Mouse (Mus musculus) left cerebral cortex, postnatal 36 days (tissue): ENCODE data around the gene Sh3gl3. TPM values are rescaled to one million over a fixed set of nuclear protein-coding genes. Genes with fewer than 3 reads are reported as not detected.
"Not testable (repeated sequence)": the region's sequence is repeated elsewhere in the genome, so short reads cannot be mapped to it uniquely, and the experiment has no call there.

Source experiments
- DNase-seq, 2 experiments: peaks; one replicate each; pipeline ENCODE4 v3.0.0; 2021 to 2022; ENCODE audit warnings: low spot score in 2 of 2, mixed read lengths in 1 of 2
- intact Hi-C: fragments of 180-260 bp; cut with DNase I; formaldehyde crosslinking; loops from one replicate; pipeline ENCODE4 v1.15.1; 2025
- total RNA-seq, 2 experiments: library from RNA; stranded (reverse); gene quantifications; 2 replicates each; pipeline ENCODE4 v1.2.3; 2021

Sh3gl3 gene
- total RNA-seq, 2 experiments from 2014 or later, result 53.3 to 59.8 TPM

- intact Hi-C loops, result no loop called here
- no peak for DNase-seq
These were observed 60.6 kb downstream of the Sh3gl3 start for GRCm38 (mm10) chr7:82234010-82234897.

- DNase-seq, result no peak
- intact Hi-C loops, result no loop called here
These were observed 61.3 kb downstream of the Sh3gl3 start for GRCm38 (mm10) chr7:82234898-82235290.

- intact Hi-C loops, result no loop called here
- no peak for DNase-seq
These were observed 61.8 kb downstream of the Sh3gl3 start for GRCm38 (mm10) chr7:82235486-82235885.

- no peak for DNase-seq
- intact Hi-C loops, result no loop called here
These were observed 62.7 kb downstream of the Sh3gl3 start for GRCm38 (mm10) chr7:82236152-82236898.

- no peak for DNase-seq
- intact Hi-C loops, result no loop called here
These were observed 63.2 kb downstream of the Sh3gl3 start for GRCm38 (mm10) chr7:82236899-82237162.

- no peak for DNase-seq
- intact Hi-C loops, result no loop called here
These were observed 67.0 kb downstream of the Sh3gl3 start for GRCm38 (mm10) chr7:82240424-82241240.

GRCm38 (mm10) chr7:82244701-82245100 lies 71.1 kb downstream of the Sh3gl3 start:
- DNase-seq, result peak; percentile 13 to 25
- intact Hi-C loops, result loop anchor here (5.0 kb wide), 1 partner anchor 67 kb away; no protein-coding TSS in a partner anchor

GRCm38 (mm10) chr7:82248953-82249695 lies 75.5 kb downstream of the Sh3gl3 start:
- intact Hi-C loops, result loop anchor here (5.0 kb wide), 1 partner anchor 72 kb away; no protein-coding TSS in a partner anchor
- peak; percentile 15 for DNase-seq

GRCm38 (mm10) chr7:82253309-82253708 lies 79.7 kb downstream of the Sh3gl3 start:
- intact Hi-C loops, result no loop called here
- no peak for DNase-seq

GRCm38 (mm10) chr7:82256936-82257335 lies 83.3 kb downstream of the Sh3gl3 start:
- no peak for DNase-seq
- intact Hi-C loops, result no loop called here

- no peak for DNase-seq
- intact Hi-C loops, result no loop called here
These were observed 83.9 kb downstream of the Sh3gl3 start for GRCm38 (mm10) chr7:82257530-82257929.

GRCm38 (mm10) chr7:82260210-82260609 lies 86.6 kb downstream of the Sh3gl3 start:
- intact Hi-C loops, result loop anchor here (5.0 kb wide), 2 partner anchors 83 to 298 kb away; no protein-coding TSS in a partner anchor
- DNase-seq, result no peak

GRCm38 (mm10) chr7:82263141-82263540 lies 89.5 kb downstream of the Sh3gl3 start:
- intact Hi-C loops, result loop anchor here (1.0 to 5.0 kb wide), 3 partner anchors 86 to 301 kb away; no protein-coding TSS in a partner anchor
- DNase-seq, result peak; percentile 45 to 52

- DNase-seq, result no peak
- intact Hi-C loops, result loop anchor here (5.0 kb wide), 2 partner anchors 87 to 302 kb away; no protein-coding TSS in a partner anchor
These were observed 90.5 kb downstream of the Sh3gl3 start for GRCm38 (mm10) chr7:82264119-82264518.

- no peak for DNase-seq
- intact Hi-C loops, result no loop called here
These were observed 91.7 kb downstream of the Sh3gl3 start for GRCm38 (mm10) chr7:82265365-82265764.

GRCm38 (mm10) chr7:82269948-82270347 lies 96.3 kb downstream of the Sh3gl3 start:
- intact Hi-C loops, result loop anchor here (5.0 kb wide), 1 partner anchor 313 kb away; no protein-coding TSS in a partner anchor
- no peak for DNase-seq

GRCm38 (mm10) chr7:82271742-82272141 lies 98.1 kb downstream of the Sh3gl3 start:
- intact Hi-C loops, result loop anchor here (5.0 kb wide), 1 partner anchor 314 kb away; no protein-coding TSS in a partner anchor
- no peak for DNase-seq

- intact Hi-C loops, result loop anchor here (5.0 kb wide), 1 partner anchor 316 kb away; no protein-coding TSS in a partner anchor
- not testable (repeated sequence) for DNase-seq
These were observed 99.2 kb downstream of the Sh3gl3 start for GRCm38 (mm10) chr7:82272875-82273274.
